Mouse (Mus musculus) midbrain, postnatal 0 days (tissue): ENCODE data around the gene Mfsd12. TPM values are rescaled to one million over a fixed set of nuclear protein-coding genes. Genes with fewer than 3 reads are reported as not detected.

Source experiments
- ATAC-seq: fragments of 200-750 bp; cut with Nextera tagmentation; 2 replicates; pipeline ENCODE4 v1.8.0; 2017; ENCODE audit warnings: moderate number of reproducible peaks, mild to moderate bottlenecking, moderate TSS enrichment, moderate library complexity; ENCODE audit not compliant: low FRiP score
- DNase-seq: peaks from one replicate; pipeline ENCODE4 v3.0.0-alpha.2; 2015; ENCODE audit warnings: low spot score
- H3K27ac ChIP-seq: fragments of 300-500 bp; sonication (generic); 2 replicates; pipeline ENCODE4 v1.5.1; 2014; ENCODE audit warnings: low read depth, mild to moderate bottlenecking, low read length, mixed read lengths
- H3K27me3 ChIP-seq: fragments of 300-500 bp; sonication (generic); 2 replicates; pipeline ENCODE4 v1.6.1; 2014; ENCODE audit warnings: low read length, control low read depth, mixed read lengths; ENCODE audit not compliant: insufficient read depth
- H3K36me3 ChIP-seq: fragments of 300-500 bp; sonication (generic); 2 replicates; pipeline ENCODE4 v1.6.1; 2014; ENCODE audit warnings: low read length, control low read depth, mixed read lengths; ENCODE audit not compliant: insufficient read depth
- H3K4me1 ChIP-seq: fragments of 300-500 bp; sonication (generic); 2 replicates; pipeline ENCODE4 v1.6.1; 2014; ENCODE audit warnings: mild to moderate bottlenecking, control low read depth, antibody characterized with exemption, low read length, mixed read lengths; ENCODE audit not compliant: insufficient read depth
- H3K4me2 ChIP-seq: fragments of 300-500 bp; sonication (generic); 2 replicates; pipeline ENCODE4 v1.6.1; 2014; ENCODE audit warnings: low read depth, mild to moderate bottlenecking, low read length, mixed read lengths; ENCODE audit not compliant: poor library complexity, severe bottlenecking
- H3K4me3 ChIP-seq: fragments of 300-500 bp; sonication (generic); 2 replicates; pipeline ENCODE4 v1.5.1; 2014; ENCODE audit warnings: low read depth, mild to moderate bottlenecking, low read length, moderate library complexity
- H3K9ac ChIP-seq: fragments of 300-500 bp; sonication (generic); replicated peaks from 2 replicates; pipeline ENCODE4 v1.6.1; 2014; ENCODE audit warnings: mild to moderate bottlenecking, low read length, moderate library complexity, mixed read lengths; ENCODE audit not compliant: poor library complexity, severe bottlenecking
- H3K9me3 ChIP-seq: fragments of 300-500 bp; sonication (generic); 2 replicates; pipeline ENCODE4 v1.6.1; 2016; ENCODE audit warnings: low read length, control low read depth
- CTCF ChIP-seq: IDR thresholded peaks from 2 replicates; pipeline ENCODE4 v1.5.1; 2016; ENCODE audit warnings: antibody characterized with exemption, mild to moderate bottlenecking
- WGBS: fragments of 180-500 bp; shearing (Covaris S2); extraction: QIAGEN DNeasy Blood & Tissue Kit; methylation state at CpG from one replicate; pipeline ENCODE4 v1.1.7; 2014; 5-methylcytosine and 5-hydroxymethylcytosine counted together
- polyA plus RNA-seq: library from polyadenylated mRNA; unstranded; fragments of >200 nt; fragmentation: Nextera tagmentation; extraction: Ambion mirVana; gene quantifications from 2 replicates; pipeline ENCODE4 v1.2.1, GENCODE M21; 2015
- total RNA-seq: library from RNA; depleted of rRNA; stranded (reverse); fragments of >200 nt; gene quantifications from 2 replicates; pipeline ENCODE4 v1.2.3, GENCODE M21; 2014

Gene Mfsd12
- total and polyA plus RNA-seq, 2 experiments from 2014 or later = 13.6 to 40.6 TPM

DNA sequence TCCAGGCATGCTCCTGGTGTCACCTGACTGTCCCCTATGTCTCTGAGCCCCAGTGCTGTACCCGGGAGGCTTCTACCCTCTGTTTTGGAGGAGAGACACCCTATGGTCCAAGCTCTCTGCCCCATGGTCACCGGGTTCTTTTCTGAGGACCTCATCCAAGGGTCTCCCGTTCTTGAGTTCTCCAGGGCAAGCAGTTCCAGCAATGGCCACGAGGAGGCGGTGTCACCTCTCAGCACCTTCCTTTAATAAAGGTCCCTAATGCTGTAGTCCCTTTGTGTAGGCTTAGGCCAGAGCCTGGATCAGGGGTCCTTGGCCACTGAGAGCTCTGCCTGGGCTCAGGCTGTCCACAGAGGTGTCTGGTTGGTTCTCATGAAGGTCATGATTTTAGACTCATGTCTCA, 37.8 kb downstream of the Mfsd12 start:
- no peaks in the 10 kb centered on the region for H3K4me1 ChIP-seq
- H3K4me2 ChIP-seq = no peak overlapping the region
- TF ChIP-seq CTCF = peak; percentile 90
- H3K4me3 ChIP-seq = no peak overlapping the region
- H3K9ac ChIP-seq = no peak overlapping the region
- WGBS = 12% methylated on average over 5 of the region's 5 CpGs
- no peaks in the 10 kb centered on the region for H3K27me3 ChIP-seq
- DNase-seq (peak; percentile 57), ATAC-seq (no peak)
- peaks cover 19% of the 10 kb centered on the region for H3K36me3 ChIP-seq
- H3K9me3 ChIP-seq = no peaks in the 10 kb centered on the region
- H3K27ac ChIP-seq = no peak overlapping the region

DNA sequence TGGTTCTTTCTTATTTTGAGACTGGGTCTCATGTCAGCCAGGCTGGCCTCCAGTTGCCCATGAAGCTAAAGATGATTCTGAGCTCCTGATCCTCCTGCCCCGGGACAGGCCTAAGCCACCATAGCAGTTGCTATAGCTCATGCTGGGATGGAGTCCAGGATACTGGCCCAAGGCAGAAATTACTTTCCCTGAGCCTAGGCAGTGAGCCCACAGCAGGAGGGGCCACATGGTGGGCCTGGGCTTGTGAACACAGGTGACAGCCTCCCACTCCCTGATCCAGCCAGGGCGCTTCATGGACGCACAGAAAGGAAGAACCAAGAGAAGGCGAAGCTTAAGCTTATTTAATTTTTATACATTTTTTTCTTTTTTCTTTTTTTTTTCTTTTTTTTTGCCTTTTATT, 38.6 kb downstream of the Mfsd12 start:
- no peak for ATAC-seq

DNA sequence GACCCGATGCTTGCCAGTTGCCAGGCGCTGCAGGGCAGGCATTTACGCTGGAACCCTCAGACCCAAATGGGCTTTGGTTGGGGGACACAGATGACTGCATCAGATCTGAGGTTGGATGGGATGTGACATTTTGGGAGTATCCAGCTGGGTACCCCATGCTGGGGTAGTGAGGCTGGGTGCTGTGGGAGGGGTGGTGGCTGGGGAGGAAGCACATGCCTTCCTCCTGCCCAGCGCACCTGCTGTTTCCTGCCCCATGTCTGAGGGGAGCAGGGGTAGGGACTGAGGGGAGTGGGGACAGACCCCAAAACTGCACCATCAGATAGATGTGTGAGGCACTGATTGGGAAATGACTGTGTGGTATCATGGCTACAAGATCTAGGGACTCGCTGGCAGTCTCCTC, 39.5 kb downstream of the Mfsd12 start:
- ATAC-seq (no peak), DNase-seq (no peak)
- Histone ChIP-seq H3K27me3 (no peaks in the 10 kb centered on the region), H3K36me3 (peaks cover 22% of the 10 kb centered on the region), H3K4me3 (no peak overlapping the region), H3K4me1 (no peaks in the 10 kb centered on the region), H3K27ac (no peak overlapping the region), H3K9ac (no peak overlapping the region), H3K4me2 (no peak overlapping the region), H3K9me3 (no peaks in the 10 kb centered on the region)
- 48% methylated on average over 5 of the region's 5 CpGs for WGBS
- no peak for TF ChIP-seq CTCF

More for the DNA sequence above, 38.6 kb downstream of the Mfsd12 start:
- H3K27ac ChIP-seq = no peak overlapping the region
- no peak overlapping the region for H3K4me3 ChIP-seq
- no peak overlapping the region; the same call in 1 of the 2 replicates for H3K9ac ChIP-seq
- DNase-seq = no peak
- 74% methylated on average over 4 of the region's 4 CpGs for WGBS
- H3K27me3 ChIP-seq = no peaks in the 10 kb centered on the region
- H3K4me2 ChIP-seq = no peak overlapping the region
- H3K4me1 ChIP-seq = no peaks in the 10 kb centered on the region
- H3K9me3 ChIP-seq = no peaks in the 10 kb centered on the region
- H3K36me3 ChIP-seq = peaks cover 25% of the 10 kb centered on the region
- TF ChIP-seq CTCF = no peak

DNA sequence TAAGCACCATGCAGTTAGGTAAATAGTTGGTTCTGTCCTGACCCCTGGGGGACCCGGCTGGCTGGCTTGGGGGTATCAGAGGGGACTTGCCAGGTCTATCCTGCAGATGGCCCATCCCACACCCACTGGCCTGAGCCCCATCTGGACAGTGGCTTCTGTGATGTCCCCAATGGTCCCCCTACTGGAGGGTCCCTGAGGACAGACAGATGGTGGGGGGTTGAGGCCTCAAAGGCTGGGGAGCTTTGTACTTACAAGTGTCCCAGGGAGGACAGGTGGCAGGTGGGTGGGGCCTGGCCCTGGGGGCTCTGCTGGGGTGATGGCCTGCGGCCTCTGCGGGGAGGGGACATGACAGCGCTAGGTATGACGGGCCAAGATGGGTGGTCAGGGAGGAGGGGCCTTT, 42.0 kb downstream of the Mfsd12 start:
- Histone ChIP-seq H3K27ac (no peak overlapping the region; the same call in 1 of the 2 replicates), H3K36me3 (peaks cover 27% of the 10 kb centered on the region), H3K9ac (no peak overlapping the region), H3K4me1 (no peaks in the 10 kb centered on the region), H3K9me3 (no peaks in the 10 kb centered on the region), H3K4me2 (no peak overlapping the region), H3K4me3 (no peak overlapping the region), H3K27me3 (no peaks in the 10 kb centered on the region)
- ATAC-seq (no peak), DNase-seq (no peak)
- WGBS = 57% methylated on average over 4 of the region's 5 CpGs
- TF ChIP-seq CTCF = no peak

DNA sequence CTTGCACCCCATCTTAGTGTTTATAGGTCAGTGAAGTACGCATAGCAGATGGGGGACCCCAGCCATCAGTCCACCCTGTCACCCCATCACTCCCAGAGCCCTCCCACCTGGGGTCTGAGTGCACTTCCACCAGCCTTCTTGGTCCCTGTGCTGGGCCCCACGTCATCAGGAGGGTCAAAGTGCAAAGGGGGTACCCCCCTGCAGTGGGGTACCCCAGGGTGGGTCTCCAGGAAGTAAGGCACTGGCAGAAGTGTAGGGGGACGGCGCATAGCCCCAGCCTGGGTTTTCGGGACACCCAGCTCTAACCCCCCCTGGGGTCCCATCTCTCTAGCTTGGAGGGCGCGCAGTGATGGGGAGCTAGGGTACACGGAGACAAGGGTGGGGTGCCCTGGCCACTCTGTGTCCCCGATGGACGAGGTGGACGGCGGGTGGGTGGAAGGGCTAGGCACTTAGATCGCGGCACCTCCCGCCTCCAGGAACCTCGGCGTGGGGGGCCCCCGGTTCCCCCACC, 42.6 kb downstream of the Mfsd12 start:
- 79% methylated on average over 18 of the region's 18 CpGs for WGBS
- H3K9ac ChIP-seq = no peak overlapping the region
- no peak for DNase-seq

DNA sequence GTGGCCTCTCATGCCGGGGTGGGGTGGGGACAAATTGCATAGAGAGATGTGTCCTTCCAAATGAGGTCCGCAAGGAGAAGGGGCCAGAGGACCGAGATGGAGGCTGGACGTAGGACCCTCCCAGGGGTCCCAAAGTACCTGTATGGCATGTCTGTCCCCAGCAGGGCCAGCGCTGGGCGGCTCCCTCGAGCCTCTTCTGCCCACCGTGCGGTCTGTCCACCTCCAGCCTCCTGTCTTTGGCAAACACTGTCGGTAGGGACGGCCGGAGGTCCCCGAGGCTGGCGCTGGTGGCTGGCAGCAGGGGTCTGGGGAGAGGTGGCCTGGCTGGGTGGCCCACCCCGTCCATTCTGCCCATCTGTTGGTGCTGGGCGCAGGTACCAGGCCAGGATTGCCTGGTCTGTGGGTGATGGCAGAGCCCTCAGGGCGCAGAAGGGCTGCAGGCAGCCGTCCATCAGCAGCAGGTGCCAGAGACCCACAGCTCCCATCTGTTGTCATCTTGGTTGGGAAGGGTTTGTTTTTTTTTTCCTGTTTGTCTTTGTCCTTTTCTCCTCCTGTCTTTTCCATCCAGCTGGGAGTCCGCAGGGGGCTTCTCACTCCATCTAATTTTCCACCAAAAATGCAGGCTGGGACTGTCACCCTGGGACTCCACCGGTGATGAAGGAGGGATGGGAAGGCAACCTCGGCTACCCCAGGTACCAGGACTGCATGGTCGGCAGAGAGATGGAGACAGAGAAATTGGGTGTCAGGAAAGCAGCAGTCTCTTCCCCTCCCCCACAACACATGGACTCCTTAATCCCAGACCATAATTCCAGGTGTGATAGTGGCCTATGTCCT, 43.3 kb downstream of the Mfsd12 start:
- Histone ChIP-seq H3K9me3 (no peaks in the 10 kb centered on the region), H3K4me2 (peak overlapping the region; percentile 15; the same call in 1 of the 2 replicates), H3K27me3 (no peaks in the 10 kb centered on the region), H3K27ac (no peak overlapping the region), H3K9ac (no peak overlapping the region), H3K36me3 (peaks cover 37% of the 10 kb centered on the region), H3K4me1 (no peaks in the 10 kb centered on the region), H3K4me3 (no peak overlapping the region)
- no peak for TF ChIP-seq CTCF
- ATAC-seq = no peak
- 54% methylated on average over 22 of the region's 22 CpGs for WGBS
- peak; percentile 59 for DNase-seq

More for the DNA sequence above, 42.6 kb downstream of the Mfsd12 start:
- Histone ChIP-seq H3K4me2 (0 out of 2 replicates have a peak overlapping the region, but pooled peaks have one; percentile 15), H3K9me3 (no peaks in the 10 kb centered on the region), H3K27ac (no peak overlapping the region), H3K36me3 (peaks cover 33% of the 10 kb centered on the region), H3K4me3 (no peak overlapping the region), H3K4me1 (no peaks in the 10 kb centered on the region), H3K27me3 (no peaks in the 10 kb centered on the region)
- TF ChIP-seq CTCF = no peak
- no peak for ATAC-seq
